Mouse (Mus musculus) intestine, postnatal 0 days (tissue): Measurements from ENCODE around the gene Ttll6. TPM values are rescaled to one million over a fixed set of nuclear protein-coding genes. Genes with fewer than 3 reads are reported as not detected.

ENCODE experiments used
- ATAC-seq: fragments of 200-750 bp; cut with Nextera tagmentation; 2 replicates; pipeline ENCODE4 v1.8.0; 2017; ENCODE audit warnings: mild to moderate bottlenecking, moderate TSS enrichment, moderate library complexity
- H3K27ac ChIP-seq: fragments of 300-500 bp; sonication (generic); 2 replicates; pipeline ENCODE4 v1.5.1; 2014; ENCODE audit warnings: mild to moderate bottlenecking, low read depth, low read length, moderate library complexity
- H3K27me3 ChIP-seq: fragments of 300-500 bp; sonication (generic); replicated peaks from 2 replicates; pipeline ENCODE4 v1.6.1; 2014; ENCODE audit warnings: low read length, mixed read lengths; ENCODE audit not compliant: control insufficient read depth, insufficient read depth
- H3K36me3 ChIP-seq: fragments of 300-500 bp; sonication (generic); 2 replicates; pipeline ENCODE4 v1.6.1; 2014; ENCODE audit warnings: mild to moderate bottlenecking, moderate library complexity; ENCODE audit not compliant: control insufficient read depth, insufficient read depth
- H3K4me1 ChIP-seq: fragments of 300-500 bp; sonication (generic); replicated peaks from 2 replicates; pipeline ENCODE4 v1.6.1; 2014; ENCODE audit warnings: antibody characterized with exemption, low read length, mixed read lengths; ENCODE audit not compliant: control insufficient read depth, insufficient read depth
- H3K4me2 ChIP-seq: fragments of 300-500 bp; sonication (generic); replicated peaks from 2 replicates; pipeline ENCODE4 v1.6.1; 2014; ENCODE audit warnings: low read depth, mild to moderate bottlenecking, moderate library complexity
- H3K4me3 ChIP-seq: fragments of 300-500 bp; sonication (generic); 2 replicates; pipeline ENCODE4 v1.5.1; 2014; ENCODE audit warnings: low read depth, low read length
- H3K9ac ChIP-seq: fragments of 300-500 bp; sonication (generic); 2 replicates; pipeline ENCODE4 v1.6.1; 2014; ENCODE audit warnings: mild to moderate bottlenecking, low read depth, low read length
- H3K9me3 ChIP-seq: fragments of 300-500 bp; sonication (generic); 2 replicates; pipeline ENCODE4 v1.6.1; 2016; ENCODE audit warnings: mixed run types; ENCODE audit not compliant: control insufficient read depth
- CTCF ChIP-seq: sonication (generic); IDR thresholded peaks from 2 replicates; pipeline ENCODE4 v1.5.1; 2016; ENCODE audit warnings: low read depth, mild to moderate bottlenecking, control low read depth, antibody characterized with exemption, moderate library complexity
- whole genome bisulfite sequencing: fragments of 180-500 bp; shearing (Covaris S2); extraction: QIAGEN DNeasy Blood & Tissue Kit; methylation state at CpG from one replicate; pipeline ENCODE4 v1.1.7; 2014; 5-methylcytosine and 5-hydroxymethylcytosine counted together
- polyA plus RNA-seq: library from polyadenylated mRNA; unstranded; fragments of >200 nt; fragmentation: Nextera tagmentation; extraction: Ambion mirVana; gene quantifications from 2 replicates; pipeline ENCODE4 v1.2.1, GENCODE M21; 2015

The Ttll6 gene
- polyA plus RNA-seq, 1 experiment from 2014 or later, result 0.10 TPM

DNA sequence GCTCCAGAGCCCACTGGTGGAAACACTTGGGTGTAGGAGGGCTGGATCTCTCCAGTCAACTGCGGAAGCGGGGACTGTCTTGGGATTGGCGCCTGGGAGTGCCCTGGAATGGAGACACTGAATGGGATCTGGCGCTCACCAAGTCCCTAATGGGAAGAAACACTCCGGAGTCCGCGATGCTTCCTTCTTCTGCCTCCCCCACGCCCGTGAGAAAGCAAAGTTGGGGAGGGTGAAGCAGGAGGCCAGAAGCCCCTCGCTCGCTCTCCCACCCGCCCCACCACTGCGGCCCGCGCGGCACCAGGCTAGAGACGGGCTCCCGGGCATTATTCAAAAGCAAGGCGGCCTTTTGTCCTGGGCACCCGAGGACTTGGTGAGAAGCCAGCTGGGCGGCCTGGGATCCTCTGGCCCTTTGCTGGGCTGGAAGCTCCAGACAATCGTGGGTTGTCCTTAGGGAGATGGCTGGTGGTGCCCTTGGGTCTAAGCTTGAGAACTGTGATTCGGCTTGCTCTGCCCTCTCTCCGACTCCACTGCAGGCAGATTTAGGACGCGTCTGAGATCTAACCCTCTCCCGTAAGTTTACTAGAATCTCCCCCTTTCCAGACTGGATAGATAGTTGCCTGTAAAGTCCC is 44.1 kb downstream of the Ttll6 start:
- WGBS, result 1% methylated on average over 27 of the region's 27 CpGs
- ATAC-seq, result no peak
- no peak overlapping the region for H3K4me2 ChIP-seq
- H3K27me3 ChIP-seq, result peaks cover 98% of the 10 kb centered on the region
- no peaks in the 10 kb centered on the region for H3K4me1 ChIP-seq
- no peak overlapping the region for H3K4me3 ChIP-seq
- H3K27ac ChIP-seq, result no peak overlapping the region
- H3K36me3 ChIP-seq, result no peaks in the 10 kb centered on the region
- no peak for TF ChIP-seq CTCF
- no peak overlapping the region for H3K9ac ChIP-seq
- H3K9me3 ChIP-seq, result 0 out of 2 replicates have a peak, but pooled peaks cover 2% of the 10 kb centered on the region

DNA sequence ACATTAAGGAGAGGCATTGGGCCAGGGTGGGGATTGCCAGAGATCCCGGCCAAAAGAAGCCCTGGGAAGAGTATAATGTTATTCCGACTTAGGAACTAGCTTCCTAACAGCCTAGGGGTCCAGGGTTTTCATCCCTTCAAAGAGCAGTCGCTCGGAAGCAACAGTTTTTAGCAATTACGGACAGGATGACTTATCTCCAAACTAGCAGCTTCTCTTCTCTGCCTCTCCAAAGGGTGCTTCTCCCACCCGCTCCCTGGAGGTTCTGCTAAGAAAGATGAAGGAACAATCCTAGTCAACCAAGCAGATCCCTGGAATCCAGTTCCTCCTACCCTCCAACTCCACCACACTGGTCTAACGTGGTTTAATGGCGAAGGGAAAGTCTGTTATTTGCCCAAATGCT is 44.8 kb downstream of the Ttll6 start:
- H3K27ac ChIP-seq, result no peak overlapping the region
- H3K36me3 ChIP-seq, result no peaks in the 10 kb centered on the region
- H3K27me3 ChIP-seq, result peaks cover 98% of the 10 kb centered on the region
- H3K9me3 ChIP-seq, result 0 out of 2 replicates have a peak, but pooled peaks cover 4% of the 10 kb centered on the region
- no peak overlapping the region for H3K9ac ChIP-seq
- ATAC-seq, result no peak
- TF ChIP-seq CTCF, result no peak
- H3K4me2 ChIP-seq, result no peak overlapping the region
- H3K4me1 ChIP-seq, result no peaks in the 10 kb centered on the region
- H3K4me3 ChIP-seq, result no peak overlapping the region
- WGBS, result 3% methylated on average over 8 of the region's 8 CpGs

DNA sequence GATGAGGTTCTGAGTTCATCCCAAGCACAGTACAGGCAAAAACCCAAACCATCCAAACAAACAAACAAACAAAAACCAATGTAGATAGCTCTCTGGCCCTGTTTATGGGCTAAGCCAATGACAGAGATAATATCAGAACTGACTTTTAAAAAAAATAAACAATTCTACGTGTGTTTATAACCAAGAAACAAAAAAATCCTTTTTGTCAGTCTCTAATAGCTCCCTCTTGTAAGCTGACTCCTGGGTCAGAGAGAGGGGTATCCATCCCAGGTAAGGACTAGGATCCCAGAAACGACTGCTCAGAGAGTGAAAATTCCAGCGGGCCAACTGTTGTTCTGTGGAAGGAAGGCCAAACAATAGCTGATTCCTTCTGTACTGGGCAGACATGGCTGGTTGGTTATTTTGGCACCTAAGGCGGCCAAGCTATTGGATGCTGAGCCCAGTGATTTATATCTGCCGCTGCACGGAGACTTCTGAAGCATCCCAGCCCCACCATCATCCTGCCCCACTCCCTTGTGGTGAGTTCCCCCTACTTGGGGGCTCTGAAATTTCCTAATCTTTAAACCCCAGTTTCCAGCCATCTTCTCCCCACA is 45.4 kb downstream of the Ttll6 start:
- H3K4me3 ChIP-seq, result no peak overlapping the region
- H3K4me1 ChIP-seq, result no peaks in the 10 kb centered on the region
- ATAC-seq, result no peak
- H3K4me2 ChIP-seq, result no peak overlapping the region
- WGBS, result under 1% methylated on average over 6 of the region's 6 CpGs
- H3K27me3 ChIP-seq, result peaks cover 98% of the 10 kb centered on the region
- H3K36me3 ChIP-seq, result no peaks in the 10 kb centered on the region
- H3K27ac ChIP-seq, result no peak overlapping the region
- H3K9me3 ChIP-seq, result 0 out of 2 replicates have a peak, but pooled peaks cover 4% of the 10 kb centered on the region
- H3K9ac ChIP-seq, result no peak overlapping the region
- no peak for TF ChIP-seq CTCF

DNA sequence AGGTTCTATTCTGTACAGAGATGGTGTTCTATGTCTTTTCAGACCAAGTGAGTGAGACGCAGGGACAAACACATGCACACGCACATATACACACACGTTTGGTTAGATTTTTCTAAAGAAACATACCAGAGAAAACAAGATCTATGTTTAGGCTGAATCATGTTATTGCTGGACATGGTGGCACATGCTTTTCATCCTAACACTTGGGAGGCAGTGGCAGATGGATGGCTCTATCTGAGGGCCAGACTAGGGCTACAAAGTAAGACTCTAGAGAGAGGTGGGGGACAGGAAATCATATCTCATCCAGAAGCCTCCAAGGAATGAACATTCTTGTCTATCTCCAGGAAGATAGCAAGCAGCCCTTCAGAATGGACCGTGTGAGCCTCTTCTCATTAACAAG is 47.5 kb downstream of the Ttll6 start:
- no peak for ATAC-seq
- Histone ChIP-seq H3K9me3 (0 out of 2 replicates have a peak, but pooled peaks cover 4% of the 10 kb centered on the region), H3K4me2 (no peak overlapping the region), H3K36me3 (no peaks in the 10 kb centered on the region), H3K27me3 (peaks cover 97% of the 10 kb centered on the region), H3K9ac (no peak overlapping the region), H3K4me1 (no peaks in the 10 kb centered on the region), H3K27ac (no peak overlapping the region), H3K4me3 (no peak overlapping the region)
- no peak for TF ChIP-seq CTCF
- WGBS, result 29% methylated on average over 4 of the region's 4 CpGs

DNA sequence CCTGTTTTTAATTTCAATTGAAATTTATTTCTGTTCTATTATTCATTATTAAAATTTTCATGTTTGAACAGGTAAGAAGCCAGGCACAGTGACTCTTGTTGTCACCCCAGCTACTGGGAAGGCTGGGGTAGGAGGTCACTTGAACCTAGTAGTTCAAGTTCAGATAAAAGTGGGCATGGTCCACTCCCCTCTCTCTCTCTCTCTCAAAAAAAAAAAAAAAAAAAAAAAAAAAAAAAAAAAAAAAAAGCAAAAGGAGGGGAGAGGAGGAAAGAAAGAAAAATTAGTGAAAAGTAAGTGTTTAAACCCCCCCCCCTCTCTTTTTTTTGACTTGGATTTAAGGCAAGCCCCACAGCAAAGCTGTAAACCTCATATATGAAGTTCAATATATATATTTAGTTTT is 50.6 kb downstream of the Ttll6 start:
- Histone ChIP-seq H3K9me3 (0 out of 2 replicates have a peak, but pooled peaks cover 4% of the 10 kb centered on the region), H3K9ac (no peak overlapping the region), H3K27ac (no peak overlapping the region), H3K4me2 (no peak overlapping the region), H3K27me3 (peaks cover 99% of the 10 kb centered on the region), H3K4me1 (no peaks in the 10 kb centered on the region), H3K4me3 (no peak overlapping the region), H3K36me3 (no peaks in the 10 kb centered on the region)
- no peak for TF ChIP-seq CTCF
- ATAC-seq, result no peak

DNA sequence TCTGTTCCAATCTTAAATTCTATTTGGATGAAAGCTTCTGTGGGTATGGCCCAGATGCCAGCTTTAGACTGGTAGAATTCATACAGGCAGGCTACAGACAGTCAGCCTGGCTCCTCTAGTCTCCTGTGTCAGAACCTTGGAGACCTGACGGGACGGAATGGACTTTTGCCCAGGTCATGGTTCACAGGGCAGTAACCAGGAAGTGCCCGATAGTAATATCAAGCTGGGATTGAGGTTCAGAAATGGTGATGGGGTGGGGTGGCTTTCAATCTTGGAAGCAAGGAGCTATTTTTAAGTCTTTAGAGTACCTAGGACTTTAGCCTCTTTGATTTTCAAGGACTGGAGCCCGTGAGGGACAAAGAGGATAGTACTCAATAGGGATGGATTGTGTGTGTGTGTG is 53.7 kb downstream of the Ttll6 start:
- WGBS, result 14% methylated on average over 4 of the region's 4 CpGs
- H3K27me3 ChIP-seq, result peaks cover 97% of the 10 kb centered on the region
- no peak overlapping the region for H3K4me2 ChIP-seq
- no peak for TF ChIP-seq CTCF
- H3K4me1 ChIP-seq, result no peaks in the 10 kb centered on the region
- no peak overlapping the region for H3K4me3 ChIP-seq
- H3K9ac ChIP-seq, result no peak overlapping the region
- no peaks in the 10 kb centered on the region for H3K36me3 ChIP-seq
- H3K9me3 ChIP-seq, result 0 out of 2 replicates have a peak, but pooled peaks cover 4% of the 10 kb centered on the region
- no peak overlapping the region for H3K27ac ChIP-seq
- ATAC-seq, result peak; percentile 53; the same call in 1 of the 2 replicates
